Mouse (Mus musculus) megakaryocyte progenitor cell, adult 5-6 weeks (primary cell): ENCODE measurements around the gene Narf. TPM values are rescaled to one million over a fixed set of nuclear protein-coding genes. Genes with fewer than 3 reads are reported as not detected.

Experiments used
- ATAC-seq: replicated peaks from 2 replicates; pipeline ENCODE4 v1.8.0; 2016; ENCODE audit warnings: mild to moderate bottlenecking, moderate TSS enrichment, inconsistent platforms; ENCODE audit not compliant: poor library complexity
- total RNA-seq, 2 experiments: library from RNA; stranded (forward) in 1 of 2; stranded (reverse) in 1 of 2; fragments of 157-497, 149-512 nt in 1 of 2; fragments of 200-1000 nt in 1 of 2; gene quantifications; 2 replicates each; pipeline versions ENCODE4 v1.2.3 to v1.2.4; 2015 to 2017

The Narf gene
- total RNA-seq, 2 experiments from 2014 or later: 11.3 to 23.9 TPM

DNA sequence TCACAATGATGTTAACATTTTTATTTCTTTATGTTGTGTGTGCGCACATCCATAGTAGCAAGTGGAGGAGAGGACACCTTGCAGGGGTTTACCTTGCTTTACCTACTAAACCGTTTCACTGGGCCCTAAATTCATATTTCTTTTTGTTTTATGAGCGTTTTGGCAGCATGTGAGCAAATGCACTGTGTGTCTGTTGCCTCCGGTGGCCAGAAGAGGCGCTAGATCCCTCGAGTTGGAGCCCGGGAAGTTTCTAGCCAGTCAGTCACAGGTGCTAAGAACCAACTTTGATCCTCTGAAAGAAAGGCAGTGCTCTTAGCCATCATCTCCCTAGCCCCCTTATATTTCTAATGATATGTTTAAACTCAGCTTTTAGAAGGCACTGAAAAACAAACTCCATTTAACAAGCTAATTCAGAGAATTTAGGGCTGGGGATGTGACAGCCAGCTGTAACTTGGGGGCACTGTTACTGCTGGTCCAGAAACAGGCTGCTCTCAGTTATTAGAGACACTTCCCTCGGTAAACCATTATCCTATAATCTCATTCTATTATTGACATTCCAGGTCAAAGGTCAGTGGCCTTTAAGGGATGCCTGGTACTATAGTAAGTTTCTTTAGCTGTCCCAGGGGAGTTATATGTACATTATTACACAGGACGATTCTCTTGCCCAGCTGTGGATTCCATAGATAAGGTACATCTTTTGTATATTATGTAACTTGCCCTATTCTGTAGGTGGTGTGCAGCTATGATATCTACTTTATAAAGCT, 1.4 kb upstream of the Narf start:
- no peak for ATAC-seq

DNA sequence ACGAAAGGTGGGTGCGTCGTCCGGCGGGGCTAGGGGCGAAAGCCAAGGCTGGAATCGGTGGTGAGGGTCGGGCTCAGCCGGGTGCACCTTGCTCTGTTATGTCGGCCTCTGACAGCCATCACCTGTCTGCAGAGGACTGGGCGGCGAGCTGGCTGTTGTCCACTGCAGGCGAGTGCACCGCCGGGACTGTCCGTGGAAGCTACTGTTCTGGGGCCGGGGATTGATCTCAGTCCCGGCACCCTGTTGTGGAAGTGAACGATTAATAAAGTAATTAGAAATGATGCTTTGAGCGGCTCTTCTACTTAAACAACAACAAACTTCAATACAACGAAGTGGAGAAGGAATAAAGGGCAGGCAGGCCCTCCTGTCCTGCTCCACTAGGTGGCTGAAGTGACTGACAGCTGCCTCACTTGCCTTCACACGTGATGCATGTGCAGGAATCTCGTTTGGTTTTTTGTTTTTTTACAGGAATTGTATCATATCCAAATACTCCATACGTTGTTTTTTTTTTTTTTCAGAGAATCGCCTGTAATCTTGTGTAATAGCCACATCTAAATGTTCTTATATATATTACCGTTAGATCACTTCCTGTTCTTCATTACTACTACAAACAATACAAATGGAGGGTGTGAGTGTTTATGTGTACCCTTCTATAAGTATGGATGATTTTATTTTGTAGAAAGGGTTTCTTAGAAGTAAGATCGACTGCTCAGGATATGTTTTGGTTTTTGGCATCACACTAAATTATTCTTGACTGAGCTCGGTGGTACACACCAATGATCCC, 484 bp downstream of the Narf start:
- ATAC-seq: peak; percentile 27

DNA sequence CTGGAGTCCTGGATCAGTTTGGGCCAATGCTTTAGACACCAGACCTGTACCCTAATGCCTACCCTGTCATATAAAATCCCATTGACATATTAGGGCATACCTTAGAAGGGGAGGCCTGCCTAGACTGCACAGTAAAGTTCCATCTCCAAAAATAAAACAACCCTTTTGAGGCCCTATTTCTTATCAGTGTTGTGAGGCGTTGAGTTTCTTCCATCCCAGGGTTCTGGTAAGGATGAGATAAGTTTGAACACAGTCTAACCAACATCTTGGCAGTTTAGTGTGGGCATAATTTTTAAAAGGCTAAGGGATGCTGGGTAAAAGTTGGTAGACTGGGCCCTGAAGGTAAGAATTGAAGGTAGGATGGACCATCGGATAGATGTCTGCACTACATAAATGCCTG, 2.6 kb downstream of the Narf start:
- ATAC-seq: peak; percentile 38

DNA sequence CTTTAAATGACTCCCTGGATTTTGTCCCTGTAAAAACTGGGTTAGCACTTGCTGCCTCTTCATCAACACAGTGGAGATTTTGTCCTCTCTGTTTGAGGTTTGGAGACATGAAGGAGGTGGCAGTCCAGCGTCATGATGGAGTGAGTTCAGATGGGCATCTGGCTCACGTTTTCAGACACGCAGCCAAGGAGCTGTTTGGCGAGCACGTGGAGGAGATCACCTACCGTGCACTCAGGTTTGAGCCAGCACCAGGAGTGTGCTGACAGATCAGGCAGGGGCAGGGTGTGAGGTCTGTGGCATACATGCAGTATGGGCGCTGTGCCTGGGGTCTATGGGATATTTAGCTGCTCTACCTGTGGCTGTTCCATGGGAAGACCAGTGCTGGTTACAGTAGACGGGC, 13.1 kb downstream of the Narf start:
- no peak for ATAC-seq

DNA sequence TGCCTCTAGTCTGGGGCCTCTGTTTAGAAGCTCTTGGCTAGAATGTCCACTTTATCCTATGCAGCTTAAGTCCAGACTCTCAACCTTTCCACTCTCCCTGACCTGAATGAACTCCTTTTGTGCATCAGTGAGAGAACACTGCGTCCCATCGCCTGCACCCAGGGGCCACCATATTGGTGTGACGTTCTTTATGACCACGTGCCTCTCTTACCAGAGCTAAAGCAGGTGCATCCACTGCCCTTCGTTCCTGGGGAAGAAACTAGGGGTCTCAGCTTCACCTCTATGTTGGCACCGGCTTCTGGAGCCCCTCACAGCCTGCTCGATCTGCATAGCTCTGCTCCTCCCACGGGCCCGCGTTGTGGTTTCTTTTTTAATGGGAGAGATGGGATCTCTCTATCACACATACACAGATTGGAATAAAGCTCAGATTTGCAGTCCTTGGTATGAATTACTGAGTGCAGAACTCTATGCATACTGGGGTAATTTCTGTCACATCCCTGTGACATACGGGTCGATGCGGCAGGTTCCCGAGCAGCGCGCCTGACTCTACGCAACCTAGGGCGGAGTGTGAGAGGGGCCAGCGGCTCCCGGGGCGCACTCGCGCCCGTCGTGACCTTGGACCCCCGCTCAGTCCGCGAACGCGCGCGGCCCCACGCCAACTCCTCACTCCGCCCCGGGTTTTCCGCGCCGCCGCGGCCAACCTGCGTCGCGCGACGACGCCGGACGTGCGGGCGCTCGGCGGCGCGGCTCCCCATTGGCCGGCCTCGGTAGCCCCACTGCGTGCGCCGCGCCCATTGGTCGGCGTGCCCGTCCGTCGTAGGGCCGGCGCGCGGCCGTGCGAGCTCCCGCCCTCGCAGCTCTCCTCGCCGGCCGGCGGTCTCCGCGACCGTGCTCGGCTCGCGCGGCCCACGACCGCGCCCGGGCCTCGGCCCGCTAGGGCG, 22.4 kb downstream of the Narf start, which contains the start of gene Foxk2:
TSS of gene Foxk2 (plus strand) at position 831 of the 941 bp plus-strand sequence.
- peak; percentile 96 for ATAC-seq

DNA sequence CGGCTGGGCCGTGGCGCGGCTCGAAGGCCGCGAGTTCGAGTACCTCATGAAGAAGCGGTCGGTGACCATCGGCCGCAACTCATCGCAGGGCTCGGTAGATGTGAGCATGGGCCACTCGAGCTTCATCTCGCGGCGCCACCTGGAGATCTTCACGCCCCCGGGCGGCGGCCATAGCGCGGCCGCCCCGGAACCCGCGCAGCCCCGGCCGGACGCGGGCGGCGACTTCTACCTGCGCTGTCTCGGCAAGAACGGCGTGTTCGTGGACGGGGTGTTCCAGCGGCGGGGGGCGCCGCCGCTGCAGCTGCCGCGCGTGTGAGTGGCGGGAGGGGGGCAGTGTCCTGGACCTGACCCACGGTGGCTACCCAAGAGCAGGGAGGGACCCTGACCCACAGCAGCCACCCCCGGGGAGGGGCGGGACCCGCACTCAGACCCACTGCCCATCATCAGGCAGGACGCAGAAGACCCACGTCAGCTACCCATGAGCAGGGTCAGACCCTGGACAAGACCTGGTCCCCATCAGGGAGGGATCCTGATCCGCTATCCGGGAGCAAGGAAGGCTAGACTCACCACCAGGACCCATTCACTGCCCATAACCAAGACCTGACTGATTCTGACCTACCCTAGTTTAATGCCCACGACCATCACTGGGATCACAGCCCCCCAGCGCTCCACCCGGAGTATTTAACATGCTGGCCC, 23.3 kb downstream of the Narf start:
- peak; percentile 30; the same call in 1 of the 2 replicates for ATAC-seq

DNA sequence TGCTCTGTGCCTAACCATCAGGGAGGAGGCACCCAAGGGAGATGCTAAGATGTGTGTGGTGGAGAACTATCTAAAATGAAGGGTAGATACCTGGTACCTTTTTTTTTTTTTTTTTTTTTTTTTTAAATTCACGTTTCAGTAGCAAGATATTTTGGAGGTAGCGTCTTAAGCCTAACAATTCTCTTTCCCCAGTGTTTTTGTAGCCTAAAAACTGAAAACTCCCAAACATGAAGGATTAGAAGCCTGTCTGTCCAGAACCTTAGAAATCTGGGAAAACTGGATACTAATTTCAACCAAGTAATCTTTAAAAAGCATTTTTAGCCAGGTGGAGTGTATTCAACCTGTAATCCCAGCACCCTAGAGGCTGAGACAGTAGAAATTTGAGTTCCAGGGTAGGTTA, 24.0 kb downstream of the Narf start:
- ATAC-seq: no peak

DNA sequence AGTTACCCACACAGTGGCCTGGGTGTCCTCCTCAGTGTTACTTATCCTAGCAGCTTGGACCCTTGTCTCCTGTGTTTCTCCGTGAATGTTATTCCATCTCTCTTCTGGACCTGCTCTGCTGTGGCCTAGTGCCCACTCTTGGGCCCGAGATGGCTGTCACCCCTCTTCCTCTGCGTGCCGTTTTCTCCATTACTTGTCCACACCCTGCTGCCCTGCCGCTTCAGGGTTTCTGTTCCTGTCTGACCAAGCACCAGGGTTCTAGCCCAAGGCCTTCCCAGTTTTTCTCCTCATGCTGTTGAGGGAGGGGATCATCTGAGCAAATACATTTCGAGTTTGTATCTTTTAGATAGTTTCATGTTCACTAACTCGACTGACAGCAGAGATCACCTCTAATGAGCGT, 40.5 kb downstream of the Narf start:
- no peak for ATAC-seq

DNA sequence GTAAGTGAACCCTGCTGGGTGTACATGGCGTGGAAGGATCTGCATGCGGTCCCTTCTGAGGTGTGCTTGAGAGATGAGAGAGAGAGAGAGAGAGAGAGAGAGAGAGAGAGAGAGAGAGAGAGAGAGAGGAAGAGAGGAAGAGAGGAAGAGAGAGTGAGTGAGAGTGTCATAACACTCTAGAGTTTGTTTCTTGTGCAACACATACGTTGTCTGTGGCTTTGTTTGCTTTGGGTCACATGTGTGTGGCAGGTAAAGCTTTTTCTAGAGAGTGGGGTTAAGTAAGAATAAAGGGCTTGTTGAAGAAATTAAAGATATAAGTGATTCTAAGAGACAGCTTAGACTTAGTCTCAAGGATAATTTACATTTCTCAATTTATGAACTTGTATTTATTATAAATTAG, 41.0 kb downstream of the Narf start:
- peak; percentile 57 for ATAC-seq

DNA sequence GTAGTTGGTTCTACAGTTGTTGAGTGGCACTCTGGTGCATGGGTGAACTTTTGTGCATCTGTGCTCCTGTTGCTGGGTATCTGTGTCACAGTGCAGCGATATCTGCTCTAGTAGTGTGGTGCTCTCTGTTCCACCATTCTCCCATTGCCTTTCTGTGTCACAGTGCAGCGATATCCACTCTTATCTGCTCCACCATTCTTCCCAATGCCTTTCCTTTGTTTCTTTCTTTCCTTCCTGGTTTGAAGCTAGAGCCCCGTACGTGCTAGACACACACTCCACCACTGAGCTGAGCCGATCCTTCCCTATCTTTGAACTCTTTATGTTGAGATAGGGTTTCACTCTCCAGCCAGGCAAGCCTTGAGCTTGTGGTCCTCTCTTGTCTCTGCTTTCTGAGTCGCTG, 45.9 kb downstream of the Narf start:
- ATAC-seq: peak; percentile 64

DNA sequence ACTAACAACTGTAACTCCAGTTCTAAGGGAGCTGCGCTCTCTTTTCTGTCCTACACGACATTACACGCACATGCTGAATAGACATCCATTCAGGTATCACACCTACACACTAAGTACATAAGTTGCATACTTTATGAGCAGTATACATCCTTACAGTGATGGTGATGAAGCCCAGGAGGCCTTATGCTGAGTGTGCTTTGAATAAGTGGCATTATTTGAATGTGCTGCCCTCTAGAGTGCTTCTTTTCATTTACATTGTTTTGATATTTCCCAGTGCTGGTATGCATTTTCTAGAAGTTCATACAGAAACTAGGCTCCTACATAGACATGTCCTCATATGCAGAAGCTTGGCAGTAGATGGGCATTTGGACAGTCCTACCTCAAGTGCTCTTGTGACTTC, 52.8 kb downstream of the Narf start:
- peak; percentile 42; the same call in 1 of the 2 replicates for ATAC-seq

DNA sequence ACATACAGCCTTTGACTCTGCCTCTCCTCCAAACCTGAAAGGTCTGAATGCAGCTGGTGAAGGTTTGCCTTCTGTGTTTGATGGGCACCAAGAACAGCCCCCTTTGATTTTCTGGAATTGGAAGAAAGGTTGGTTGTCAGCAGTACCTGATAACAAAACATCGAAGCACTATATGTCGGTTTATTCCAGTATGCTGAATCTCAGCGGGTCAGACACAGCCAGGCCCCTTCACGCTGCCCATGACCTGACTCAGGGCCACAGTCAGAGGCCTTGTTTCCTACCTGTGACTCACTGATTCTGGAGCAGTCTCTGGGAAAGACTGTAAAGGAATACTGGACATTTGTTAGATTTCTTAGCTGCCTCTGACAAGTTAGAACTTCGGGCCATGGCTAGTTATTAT, 57.7 kb downstream of the Narf start:
- ATAC-seq: no peak

DNA sequence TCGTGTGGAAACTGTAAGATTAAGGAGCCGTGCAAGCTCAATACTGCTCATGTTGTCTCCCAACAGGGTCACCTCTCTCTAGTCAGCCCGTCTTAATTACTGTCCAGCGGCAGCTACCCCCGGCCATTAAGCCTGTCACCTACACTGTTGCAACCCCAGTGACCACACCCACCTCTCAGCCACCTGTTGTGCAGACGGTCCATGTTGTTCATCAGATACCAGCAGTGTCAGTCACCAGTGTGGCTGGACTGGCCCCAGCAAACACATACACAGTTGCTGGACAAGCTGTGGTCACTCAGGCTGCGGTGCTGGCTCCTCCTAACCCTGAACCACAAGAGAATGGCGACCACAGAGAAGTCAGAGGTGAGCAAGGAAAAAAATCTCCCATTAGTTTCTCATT, 61.4 kb downstream of the Narf start:
- ATAC-seq: no peak

DNA sequence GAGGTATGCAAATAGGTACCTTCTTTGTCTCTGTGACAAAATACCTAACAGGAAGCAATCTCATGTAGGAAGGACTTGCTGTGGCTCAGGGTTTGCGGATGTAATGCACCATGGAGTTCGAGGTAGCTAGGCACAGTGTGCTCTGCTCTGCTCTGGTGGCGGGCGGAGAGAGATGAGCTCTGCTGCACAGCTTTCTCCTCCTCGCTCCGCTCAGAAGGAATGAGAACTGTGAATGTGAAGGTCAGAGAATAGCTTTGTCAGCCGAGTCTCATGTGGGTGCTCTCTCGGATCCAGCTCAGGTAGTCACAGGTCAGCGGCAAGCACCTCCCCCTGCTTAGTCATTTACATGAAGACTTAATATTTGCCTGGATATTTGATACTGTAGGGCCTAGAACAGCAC, 63.2 kb downstream of the Narf start:
- no peak for ATAC-seq

DNA sequence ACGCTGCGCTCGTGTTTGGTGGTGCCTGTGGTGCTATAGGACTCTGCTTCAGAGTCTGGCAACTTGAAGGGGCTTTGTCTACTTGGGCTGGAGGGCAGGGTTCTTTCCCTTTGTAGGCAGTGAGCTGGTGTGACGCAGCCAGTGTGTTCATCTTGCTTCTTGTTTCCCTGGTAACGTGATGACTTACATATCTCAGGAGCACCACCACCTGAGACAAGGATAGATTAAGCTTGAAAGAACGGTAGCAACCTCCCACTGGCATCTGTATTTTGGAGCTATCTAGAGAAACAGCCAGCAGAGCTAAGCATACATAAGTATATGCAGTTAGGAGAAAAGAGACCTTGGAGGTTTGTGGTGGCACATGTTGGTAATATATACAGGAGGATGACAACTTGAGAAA, 68.3 kb downstream of the Narf start:
- ATAC-seq: peak; percentile 65

Other genes with a start within 250 kb of the Narf start
- 51.3 and 64.2 TPM in 2 replicates for gene Csnk1d, start 245.9 kb upstream of the Narf start, total RNA-seq (2015)
- 69.8 and 74.2 TPM in 2 replicates for gene Csnk1d, start 245.9 kb upstream of the Narf start, total RNA-seq (2017)
- gene Cd7, start 197.8 kb upstream of the Narf start, total RNA-seq (2015): 0.44 and 0.59 TPM in 2 replicates
- gene Cd7, start 197.8 kb upstream of the Narf start, total RNA-seq (2017): 0.29 TPM in 1 of 2 replicates, not detected in the other
- not detected in 2 replicates for gene Sectm1b, start 173.7 kb upstream of the Narf start, total RNA-seq (2015)
- not detected in 2 replicates for gene Sectm1b, start 173.7 kb upstream of the Narf start, total RNA-seq (2017)
- gene Sectm1a, start 156.0 kb upstream of the Narf start, total RNA-seq (2015): not detected in 2 replicates
- not detected in 2 replicates for gene Sectm1a, start 156.0 kb upstream of the Narf start, total RNA-seq (2017)
- not detected in 2 replicates for gene Tex19.2, start 118.6 kb upstream of the Narf start, total RNA-seq (2015)
- gene Tex19.2, start 118.6 kb upstream of the Narf start, total RNA-seq (2017): 0.71 TPM in 1 of 2 replicates, not detected in the other
- not detected in 2 replicates for gene Tex19.1, start 91.1 kb upstream of the Narf start, total RNA-seq (2015)
- not detected in 2 replicates for gene Tex19.1, start 91.1 kb upstream of the Narf start, total RNA-seq (2017)
- gene Uts2r, start 77.0 kb upstream of the Narf start, total RNA-seq (2015): not detected in 2 replicates
- not detected in 2 replicates for gene Uts2r, start 77.0 kb upstream of the Narf start, total RNA-seq (2017)
- 2.5 and 3.8 TPM in 2 replicates for gene Hexdc, start 32.8 kb upstream of the Narf start, total RNA-seq (2015)
- gene Hexdc, start 32.8 kb upstream of the Narf start, total RNA-seq (2017): 5.7 and 6.3 TPM in 2 replicates
- 14.0 and 18.3 TPM in 2 replicates for gene Ogfod3, start 32.5 kb upstream of the Narf start, total RNA-seq (2015)
- gene Ogfod3, start 32.5 kb upstream of the Narf start, total RNA-seq (2017): 5.6 and 7.4 TPM in 2 replicates
- gene Cybc1, start 7.9 kb upstream of the Narf start, total RNA-seq (2015): 39.6 and 42.2 TPM in 2 replicates
- gene Cybc1, start 7.9 kb upstream of the Narf start, total RNA-seq (2017): 34.5 and 40.0 TPM in 2 replicates
- gene Foxk2, start 22.7 kb downstream of the Narf start, total RNA-seq (2015): 24.8 and 28.9 TPM in 2 replicates
- 20.9 and 23.1 TPM in 2 replicates for gene Foxk2, start 22.7 kb downstream of the Narf start, total RNA-seq (2017)
- 44.1 and 56.8 TPM in 2 replicates for gene Wdr45b, start 117.2 kb downstream of the Narf start, total RNA-seq (2015)
- gene Wdr45b, start 117.2 kb downstream of the Narf start, total RNA-seq (2017): 45.8 and 48.8 TPM in 2 replicates
- 0.57 TPM in 1 of 2 replicates, not detected in the other for gene Rab40b, start 151.0 kb downstream of the Narf start, total RNA-seq (2015)
- gene Rab40b, start 151.0 kb downstream of the Narf start, total RNA-seq (2017): 0.37 TPM in 1 of 2 replicates, not detected in the other
- gene Fn3krp, start 184.1 kb downstream of the Narf start, total RNA-seq (2015): 6.6 and 7.7 TPM in 2 replicates
- 12.5 and 16.4 TPM in 2 replicates for gene Fn3krp, start 184.1 kb downstream of the Narf start, total RNA-seq (2017)
- gene Fn3k, start 197.7 kb downstream of the Narf start, total RNA-seq (2015): 0.20 TPM in 1 of 2 replicates, not detected in the other
- not detected in 2 replicates for gene Fn3k, start 197.7 kb downstream of the Narf start, total RNA-seq (2017)
- 32.7 and 36.7 TPM in 2 replicates for gene Tbcd, start 214.7 kb downstream of the Narf start, total RNA-seq (2015)
- 38.8 and 54.1 TPM in 2 replicates for gene Tbcd, start 214.7 kb downstream of the Narf start, total RNA-seq (2017)